Mouse (Mus musculus) ES-Bruce4 (cell line): ENCODE results near the gene Fgg. TPM values are rescaled to one million over a fixed set of nuclear protein-coding genes. Genes with fewer than 3 reads are reported as not detected.

Experiments used
- H3K27ac ChIP-seq: 2 replicates; pipeline ENCODE4 v1.5.1; 2012; ENCODE audit warnings: low read length, inconsistent platforms; ENCODE audit not compliant: insufficient read depth
- H3K27me3 ChIP-seq: 2 replicates; pipeline ENCODE4 v1.6.1; 2012; ENCODE audit warnings: mild to moderate bottlenecking, low read length, inconsistent platforms; ENCODE audit not compliant: control insufficient read depth, poor library complexity, insufficient read depth, severe bottlenecking
- H3K36me3 ChIP-seq: 2 replicates; pipeline ENCODE4 v1.6.1; 2012; ENCODE audit warnings: inconsistent platforms, mild to moderate bottlenecking, low read length, moderate library complexity; ENCODE audit not compliant: control insufficient read depth, poor library complexity, insufficient read depth, severe bottlenecking
- H3K4me1 ChIP-seq: one replicate; pipeline ENCODE4 v1.8.1; 2011; ENCODE audit warnings: low read length; ENCODE audit not compliant: control insufficient read depth, insufficient read depth
- H3K4me3 ChIP-seq: 2 replicates; pipeline ENCODE4 v1.5.1; 2011; ENCODE audit warnings: low read depth, mild to moderate bottlenecking, low read length
- H3K9ac ChIP-seq: 2 replicates; pipeline ENCODE4 v1.6.1; 2012; ENCODE audit warnings: low read depth, mild to moderate bottlenecking, inconsistent platforms; ENCODE audit not compliant: poor library complexity, severe bottlenecking
- H3K9me3 ChIP-seq: replicated peaks from 2 replicates; pipeline ENCODE4 v1.6.1; 2012; ENCODE audit warnings: mild to moderate bottlenecking, low read length, inconsistent platforms; ENCODE audit not compliant: control insufficient read depth, poor library complexity, insufficient read depth, severe bottlenecking
- CTCF ChIP-seq: IDR thresholded peaks from one replicate; pipeline ENCODE4 v1.8.1; 2011; ENCODE audit warnings: low read depth, low read length
- EP300 ChIP-seq: IDR thresholded peaks from 2 replicates; pipeline ENCODE4 v1.6.1; 2011; ENCODE audit warnings: low read depth, low read length; ENCODE audit not compliant: insufficient read depth
- POLR2A ChIP-seq: IDR thresholded peaks from one replicate; pipeline ENCODE4 v1.8.1; 2011; ENCODE audit warnings: low read length; ENCODE audit not compliant: insufficient read depth
- polyA plus RNA-seq: library from polyadenylated mRNA; stranded (reverse); fragments of >200 nt; gene quantifications from 2 replicates; pipeline ENCODE4 v1.2.4, GENCODE M21; 2011; ENCODE audit warnings: low read depth; ENCODE audit not compliant: missing spikeins, insufficient read depth, insufficient read length

Fgg gene
- polyA plus RNA-seq, 1 experiment: 0.94 TPM

DNA sequence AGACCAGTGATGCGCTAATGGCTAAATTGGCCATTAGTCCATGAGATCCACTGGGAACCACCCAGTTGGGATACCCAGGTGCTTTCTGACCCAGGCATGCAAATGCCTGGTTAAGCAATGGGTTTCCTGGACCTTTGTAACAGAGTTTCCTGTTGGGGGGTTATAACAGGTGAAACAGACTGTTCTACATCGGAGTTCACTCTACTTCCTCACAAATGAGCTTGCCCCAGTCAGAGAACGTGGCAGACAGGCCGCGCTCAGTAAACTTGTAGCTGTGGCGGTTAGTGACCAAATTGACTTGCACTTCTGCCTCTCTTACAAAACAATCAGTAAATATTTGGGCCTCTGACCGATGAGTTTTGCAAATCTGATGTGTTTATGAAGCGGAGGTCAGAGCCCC lies 4.5 kb upstream of the Fgg start:
- Histone ChIP-seq H3K4me3 (no peak overlapping the region), H3K27me3 (no peaks in the 10 kb centered on the region), H3K9me3 (no peaks in the 10 kb centered on the region)

DNA sequence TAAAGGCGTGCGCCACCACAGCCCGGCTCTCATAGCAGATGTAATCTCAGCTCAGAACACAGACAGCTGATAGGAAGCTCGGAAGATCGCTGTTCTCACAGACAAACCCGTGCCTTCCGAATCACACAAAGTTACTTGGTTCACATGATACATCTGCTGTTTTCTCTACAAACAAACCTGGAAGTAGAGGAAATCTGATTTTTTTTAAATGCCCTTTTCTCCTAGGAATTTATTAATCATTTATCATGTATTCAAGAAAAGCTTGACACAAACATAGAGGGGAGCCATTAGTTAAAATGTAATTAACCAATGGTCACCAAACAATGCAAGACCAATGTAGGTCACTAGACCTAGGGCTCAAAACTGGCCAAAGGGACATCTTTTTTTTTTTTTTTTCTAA lies 2.7 kb upstream of the Fgg start:
- H3K36me3 ChIP-seq: no peaks in the 10 kb centered on the region
- no peaks in the 10 kb centered on the region for H3K27me3 ChIP-seq
- no peaks in the 10 kb centered on the region for H3K4me1 ChIP-seq
- no peak overlapping the region for H3K4me3 ChIP-seq
- H3K9me3 ChIP-seq: no peaks in the 10 kb centered on the region
- H3K27ac ChIP-seq: no peak overlapping the region
- H3K9ac ChIP-seq: no peak overlapping the region
- TF ChIP-seq EP300 (no peak), CTCF (no peak), POLR2A (no peak)

More for the DNA sequence above, 4.5 kb upstream of the Fgg start:
- Histone ChIP-seq H3K27ac (no peak overlapping the region), H3K9ac (no peak overlapping the region), H3K4me1 (no peaks in the 10 kb centered on the region), H3K36me3 (no peaks in the 10 kb centered on the region)
- TF ChIP-seq POLR2A (no peak), EP300 (no peak)

DNA sequence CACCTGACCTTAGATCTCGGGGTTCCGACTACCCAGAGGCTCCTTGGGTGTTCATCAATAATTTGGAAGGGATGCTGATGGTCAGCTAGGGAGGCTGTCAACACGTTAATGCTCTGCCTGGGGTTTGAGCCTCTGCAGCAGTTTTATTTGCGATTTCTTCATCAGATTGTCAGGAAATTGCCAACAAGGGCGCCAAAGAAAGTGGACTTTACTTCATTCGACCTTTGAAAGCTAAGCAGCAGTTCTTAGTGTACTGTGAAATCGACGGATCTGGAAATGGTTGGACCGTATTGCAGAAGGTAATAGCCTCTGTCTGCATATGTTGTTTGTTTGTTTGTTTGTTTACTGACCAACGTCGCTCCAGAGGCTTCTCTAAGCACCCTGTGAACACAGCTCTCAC lies 2.8 kb downstream of the Fgg start:
- TF ChIP-seq POLR2A (no peak), CTCF (no peak), EP300 (no peak)
- Histone ChIP-seq H3K36me3 (no peaks in the 10 kb centered on the region), H3K4me3 (no peak overlapping the region), H3K27ac (no peak overlapping the region), H3K4me1 (no peaks in the 10 kb centered on the region), H3K27me3 (no peaks in the 10 kb centered on the region), H3K9ac (no peak overlapping the region), H3K9me3 (no peaks in the 10 kb centered on the region)

DNA sequence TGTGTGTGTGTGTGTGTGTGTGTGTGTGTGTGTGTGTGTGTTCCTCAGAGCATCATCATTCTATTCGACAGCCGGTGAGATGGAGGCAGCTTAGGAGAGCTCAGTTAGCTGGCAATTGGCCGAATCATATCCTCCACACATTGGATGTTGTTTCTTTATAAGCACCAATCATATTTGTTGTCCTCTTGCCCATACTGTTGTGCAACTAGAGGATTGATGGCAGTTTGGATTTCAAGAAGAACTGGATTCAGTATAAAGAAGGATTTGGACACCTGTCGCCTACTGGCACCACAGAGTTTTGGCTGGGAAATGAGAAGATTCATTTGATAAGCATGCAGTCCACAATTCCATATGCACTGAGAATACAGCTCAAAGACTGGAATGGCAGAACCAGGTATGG lies 3.6 kb downstream of the Fgg start:
- TF ChIP-seq CTCF (no peak), EP300 (no peak), POLR2A (no peak)
- Histone ChIP-seq H3K4me3 (no peak overlapping the region), H3K27me3 (no peaks in the 10 kb centered on the region), H3K9me3 (no peaks in the 10 kb centered on the region), H3K9ac (no peak overlapping the region), H3K4me1 (no peaks in the 10 kb centered on the region), H3K36me3 (no peaks in the 10 kb centered on the region), H3K27ac (no peak overlapping the region)

DNA sequence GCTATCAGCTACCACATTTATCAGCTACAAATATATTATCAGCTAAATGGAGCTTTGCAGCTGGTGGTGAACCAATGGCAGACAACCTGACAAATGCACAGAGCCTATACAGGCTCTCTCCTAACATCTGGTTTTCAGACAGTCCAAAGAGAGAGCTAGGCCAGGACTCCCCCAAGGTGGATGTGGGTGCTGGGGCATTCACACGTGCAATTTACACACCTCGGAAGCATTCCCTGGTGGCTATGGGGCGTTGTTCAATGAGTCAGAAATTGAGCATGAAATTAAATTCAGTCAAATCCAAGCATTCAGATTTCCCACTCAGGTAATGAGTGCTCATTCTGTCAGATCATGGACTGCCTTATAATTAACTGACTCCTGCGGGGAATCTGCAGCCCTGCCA lies 4.0 kb downstream of the Fgg start:
- Histone ChIP-seq H3K9me3 (no peaks in the 10 kb centered on the region), H3K27ac (no peak overlapping the region)
- TF ChIP-seq POLR2A (no peak), CTCF (no peak), EP300 (no peak)

DNA sequence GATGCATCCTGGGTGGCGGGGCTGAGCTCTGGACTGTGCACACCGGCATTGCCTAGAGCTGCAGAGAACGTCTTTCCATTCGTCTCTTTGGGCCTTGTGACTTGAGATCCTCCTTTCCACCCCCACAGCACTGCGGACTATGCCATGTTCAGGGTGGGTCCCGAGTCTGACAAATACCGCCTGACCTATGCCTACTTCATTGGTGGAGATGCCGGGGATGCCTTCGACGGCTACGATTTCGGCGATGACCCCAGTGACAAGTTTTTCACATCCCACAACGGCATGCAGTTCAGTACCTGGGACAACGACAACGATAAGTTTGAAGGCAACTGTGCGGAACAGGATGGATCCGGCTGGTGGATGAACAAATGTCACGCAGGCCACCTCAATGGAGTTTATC lies 5.1 kb downstream of the Fgg start:
- H3K36me3 ChIP-seq: no peaks in the 10 kb centered on the region
- H3K27me3 ChIP-seq: no peaks in the 10 kb centered on the region

More for the DNA sequence above, 4.0 kb downstream of the Fgg start:
- Histone ChIP-seq H3K9ac (no peak overlapping the region), H3K27me3 (no peaks in the 10 kb centered on the region), H3K36me3 (no peaks in the 10 kb centered on the region), H3K4me3 (no peak overlapping the region), H3K4me1 (no peaks in the 10 kb centered on the region)

More for the DNA sequence above, 5.1 kb downstream of the Fgg start:
- H3K9me3 ChIP-seq: no peaks in the 10 kb centered on the region
- H3K27ac ChIP-seq: no peak overlapping the region
- H3K4me3 ChIP-seq: no peak overlapping the region
- no peaks in the 10 kb centered on the region for H3K4me1 ChIP-seq
- H3K9ac ChIP-seq: no peak overlapping the region
- TF ChIP-seq CTCF (no peak), EP300 (no peak), POLR2A (no peak)
